Mouse (Mus musculus) CH12.LX (cell line): ENCODE measurements around the gene Zfp507. TPM values are rescaled to one million over a fixed set of nuclear protein-coding genes. Genes with fewer than 3 reads are reported as not detected.
A peak's percentile ranks its signal among the peaks of the same experiment; 100 is the strongest.

Experiments
- DNase-seq: peaks from one replicate; pipeline ENCODE4 v3.0.0-alpha.2; 2013; ENCODE audit errors: extremely low read depth
- H3K27ac ChIP-seq: 2 replicates; pipeline ENCODE4 v1.5.1; 2012; ENCODE audit warnings: low read depth, mild to moderate bottlenecking, control low read depth, moderate library complexity; ENCODE audit not compliant: insufficient read depth
- H3K27me3 ChIP-seq: replicated peaks from 2 replicates; pipeline ENCODE3; 2012; ENCODE audit warnings: inconsistent platforms
- H3K36me3 ChIP-seq, 2 experiments: replicated peaks in 1 of 2; 2 replicates each; pipeline versions ENCODE3 to v1.6.1; 2012; ENCODE audit warnings: inconsistent platforms in 1 of 2, low read length in 1 of 2, mild to moderate bottlenecking in 1 of 2, mixed read lengths in 1 of 2, moderate library complexity in 1 of 2; ENCODE audit not compliant: control insufficient read depth in 1 of 2, insufficient read depth in 1 of 2
- H3K4me1 ChIP-seq, 2 experiments: 2 replicates each; pipeline ENCODE4 v1.6.1; 2012; ENCODE audit warnings: inconsistent platforms in 1 of 2, moderate library complexity in 1 of 2; ENCODE audit not compliant: insufficient read depth in 2 of 2, control insufficient read depth in 1 of 2
- H3K4me2 ChIP-seq: 2 replicates; pipeline ENCODE4 v1.6.1; 2012; ENCODE audit warnings: low read depth, mild to moderate bottlenecking, control low read depth; ENCODE audit not compliant: poor library complexity, insufficient read depth, severe bottlenecking
- H3K4me3 ChIP-seq, 3 experiments: fragments of 150-350 bp in 1 of 3; sonication (generic) in 1 of 3; replicated peaks in 1 of 3; 2 replicates each; pipeline versions ENCODE3 to v1.5.1; 2011 to 2012; ENCODE audit warnings: low read depth in 2 of 3, low read length in 2 of 3, mild to moderate bottlenecking in 2 of 3, moderate library complexity in 2 of 3, control low read depth in 1 of 3, improper control_type of control experiment in 1 of 3, inconsistent platforms in 1 of 3, mixed read lengths in 1 of 3; ENCODE audit not compliant: poor library complexity in 1 of 3
- H3K79me2 ChIP-seq: replicated peaks from 2 replicates; pipeline ENCODE4 v1.6.1; 2012; ENCODE audit warnings: mild to moderate bottlenecking, moderate library complexity; ENCODE audit not compliant: control insufficient read depth, poor library complexity, insufficient read depth, severe bottlenecking; ENCODE audit errors: extremely low read depth
- H3K9ac ChIP-seq: 2 replicates; pipeline ENCODE4 v1.6.1; 2012; ENCODE audit warnings: low read depth, mild to moderate bottlenecking, control low read depth, moderate library complexity; ENCODE audit not compliant: insufficient read depth
- H3K9me3 ChIP-seq: replicated peaks from 2 replicates; pipeline ENCODE3; 2012; ENCODE audit warnings: low read length, inconsistent platforms, mixed read lengths
- CHD2 ChIP-seq: IDR thresholded peaks from 2 replicates; pipeline ENCODE4 v1.6.1; 2011; ENCODE audit warnings: low read length, improper control_type of control experiment
- EP300 ChIP-seq: IDR thresholded peaks from 2 replicates; pipeline ENCODE4 v1.6.1; 2011; ENCODE audit warnings: low read length, improper control_type of control experiment
- ETS1 ChIP-seq: conservative IDR thresholded peaks from 2 replicates; pipeline ENCODE4 v1.6.1; 2012; ENCODE audit warnings: low read depth, mild to moderate bottlenecking, inconsistent platforms, low read length, improper control_type of control experiment, moderate library complexity
- GABPA ChIP-seq: IDR thresholded peaks from 2 replicates; pipeline ENCODE4 v1.6.1; 2012; ENCODE audit warnings: low read depth, low read length, improper control_type of control experiment, inconsistent platforms; ENCODE audit not compliant: insufficient replicate concordance
- JUN ChIP-seq: IDR thresholded peaks from 2 replicates; pipeline ENCODE4 v1.6.1; 2011; ENCODE audit warnings: low read depth, mild to moderate bottlenecking, low read length, improper control_type of control experiment, moderate library complexity; ENCODE audit not compliant: insufficient read depth
- MAX ChIP-seq: IDR thresholded peaks from 2 replicates; pipeline ENCODE4 v1.6.1; 2011; ENCODE audit warnings: low read length, improper control_type of control experiment
- MEF2A ChIP-seq: IDR thresholded peaks from 2 replicates; pipeline ENCODE4 v1.6.1; 2014; ENCODE audit warnings: low read depth, mild to moderate bottlenecking, inconsistent platforms, low read length, improper control_type of control experiment, borderline replicate concordance
- MYC ChIP-seq: IDR thresholded peaks from 2 replicates; pipeline ENCODE4 v1.6.1; 2011; ENCODE audit warnings: low read depth, mild to moderate bottlenecking, improper control_type of control experiment, low read length
- NELFE ChIP-seq: IDR thresholded peaks from 2 replicates; pipeline ENCODE4 v1.6.1; 2011; ENCODE audit warnings: low read depth, low read length, improper control_type of control experiment
- POLR2A ChIP-seq: IDR thresholded peaks from 2 replicates; pipeline ENCODE4 v1.6.1; 2011; ENCODE audit warnings: low read depth, mild to moderate bottlenecking, improper control_type of control experiment, low read length
- RCOR1 ChIP-seq: conservative IDR thresholded peaks from 2 replicates; pipeline ENCODE4 v1.6.1; 2012; ENCODE audit warnings: low read depth, mild to moderate bottlenecking, inconsistent platforms, low read length, improper control_type of control experiment
- SIN3A ChIP-seq: IDR thresholded peaks from 2 replicates; pipeline ENCODE4 v1.6.1; 2012; ENCODE audit warnings: low read length, improper control_type of control experiment, inconsistent platforms
- TBP ChIP-seq: conservative IDR thresholded peaks from 2 replicates; pipeline ENCODE4 v1.6.1; 2011; ENCODE audit warnings: low read depth, low read length, improper control_type of control experiment
- USF1 ChIP-seq: IDR thresholded peaks from 2 replicates; pipeline ENCODE4 v1.6.1; 2014; ENCODE audit warnings: low read depth, mild to moderate bottlenecking, inconsistent platforms, low read length, improper control_type of control experiment
- ZKSCAN1 ChIP-seq: IDR thresholded peaks from 2 replicates; pipeline ENCODE4 v1.6.1; 2012; ENCODE audit warnings: low read depth, inconsistent platforms, low read length, improper control_type of control experiment, borderline replicate concordance
- dilution Hi-C: fragments of 300-500 bp; cut with MboI; formaldehyde crosslinking; loops from 2 replicates; pipeline ENCODE4 v1.14.3; 2020; ENCODE audit warnings: low sequenced_read_pairs; ENCODE audit not compliant: extremely low pct_unique_long_range_greater_than_20kb, extremely low pct_ligation_motif_present
- in situ Hi-C: fragments of 300-500 bp; cut with MboI; formaldehyde crosslinking; loops from 3 replicates; pipeline ENCODE4 v1.14.3; 2019; ENCODE audit warnings: low sequenced_read_pairs, low pct_ligation_motif_present, low pct_unique_long_range_greater_than_20kb, mixed read lengths
- polyA plus RNA-seq: library from polyadenylated mRNA; unstranded; fragments of >175 nt; gene quantifications from 2 replicates; pipeline ENCODE4 v1.2.1, GENCODE M21; 2012; ENCODE audit warnings: low read depth; ENCODE audit not compliant: insufficient read length
- total RNA-seq, 2 experiments: library from RNA; depleted of rRNA; stranded (reverse); fragments of 300-350 nt in 1 of 2; fragments of >200 nt in 1 of 2; gene quantifications; 2 replicates each; pipeline ENCODE4 v1.2.3; 2012 to 2014

Zfp507 gene
- total and polyA plus RNA-seq, 3 experiments: 10.4 to 19.8 (median 19.5) TPM

GRCm38 (mm10) chr7:35753319-35754032 lies 49.3 kb downstream of the Zfp507 start:
- peak overlapping the region; percentile 15 to 65 (median 61) for H3K4me3 ChIP-seq
- DNase-seq: peak; percentile 54
- no peaks in the 10 kb centered on the region for H3K36me3 ChIP-seq
- H3K9ac ChIP-seq: no peak overlapping the region
- no peaks in the 10 kb centered on the region for H3K9me3 ChIP-seq
- dilution Hi-C loops: no loop called here
- peaks cover 4 to 44% of the 10 kb centered on the region in 2 experiments for H3K4me1 ChIP-seq
- H3K79me2 ChIP-seq: no peaks in the 10 kb centered on the region
- TF ChIP-seq TBP (no peak), EP300 (0 out of 2 replicates have a peak, but pooled peaks have one; percentile 31), ETS1 (0 out of 2 replicates have a peak, but pooled peaks have one; percentile 9), MEF2A (no peak)
- peak overlapping the region; percentile 64 for H3K4me2 ChIP-seq
- H3K27me3 ChIP-seq: peaks cover 1% of the 10 kb centered on the region
- in situ Hi-C loops: no loop called here
- H3K27ac ChIP-seq: no peak overlapping the region

- no peak overlapping the region for H3K27ac ChIP-seq
- peaks cover 3% of the 10 kb centered on the region for H3K9me3 ChIP-seq
- dilution Hi-C loops (no loop called here), in situ Hi-C loops (no loop called here)
- TF ChIP-seq MYC: no peak
- no peak for TF ChIP-seq USF1
- no peak for TF ChIP-seq POLR2A
- no peak for TF ChIP-seq NELFE
- TF ChIP-seq TBP: no peak
- TF ChIP-seq EP300: no peak
- no peak for TF ChIP-seq ZKSCAN1
- TF ChIP-seq MAX: no peak
- no peak for TF ChIP-seq CHD2
- TF ChIP-seq JUN: no peak
- no peak for TF ChIP-seq RCOR1
- no peak for TF ChIP-seq SIN3A
- no peak for TF ChIP-seq GABPA
- H3K4me1 ChIP-seq: peaks cover 4 to 40% of the 10 kb centered on the region in 2 experiments
- peaks cover 1% of the 10 kb centered on the region for H3K27me3 ChIP-seq
- H3K4me3 ChIP-seq: no peak overlapping the region
- H3K36me3 ChIP-seq: peaks cover 0 to 3% of the 10 kb centered on the region in 2 experiments
- DNase-seq: no peak
- no peaks in the 10 kb centered on the region for H3K79me2 ChIP-seq
- H3K4me2 ChIP-seq: no peak overlapping the region
- no peak overlapping the region for H3K9ac ChIP-seq
Measured at GRCm38 (mm10) chr7:35750873-35751272, 51.9 kb downstream of the Zfp507 start.
